Mouse (Mus musculus) lung, postnatal 4 days (tissue): ENCODE data around the gene Mdh1b.

Experiments used
- DNase-seq, 2 experiments: peaks; one replicate each; pipeline ENCODE4 v3.0.0; 2021

Gene Mdh1b

GRCm38 (mm10) chr1:63730240-63730771 is at the start of gene Mdh1b, which contains the start of gene Fastkd2:
Gene Mdh1b (minus strand): TSS chr1:63730318.
Gene Fastkd2 (plus strand): TSS chr1:63730614.
- peak; percentile 88 to 92 for DNase-seq

- DNase-seq, result no peak
Observed at GRCm38 (mm10) chr1:63776902-63777630, 46.9 kb upstream of the Mdh1b start.

GRCm38 (mm10) chr1:63776396-63776795 is 46.3 kb upstream of the Mdh1b start:
- DNase-seq, result no peak

GRCm38 (mm10) chr1:63770309-63770708 is 40.2 kb upstream of the Mdh1b start:
- DNase-seq, result no peak

GRCm38 (mm10) chr1:63769167-63769566 is 39.0 kb upstream of the Mdh1b start, which contains the start of gene 4933402D24Rik:
Gene 4933402D24Rik (minus strand): TSS chr1:63769267.
- DNase-seq, result no peak

- no peak for DNase-seq
Observed at GRCm38 (mm10) chr1:63768112-63768511, 38.0 kb upstream of the Mdh1b start.

GRCm38 (mm10) chr1:63764395-63764794 is 34.3 kb upstream of the Mdh1b start:
- DNase-seq, result no peak

- no peak for DNase-seq
Observed at GRCm38 (mm10) chr1:63763881-63764386, 33.8 kb upstream of the Mdh1b start.

GRCm38 (mm10) chr1:63763212-63763694 is 33.1 kb upstream of the Mdh1b start:
- DNase-seq, result peak; percentile 31 to 43

- DNase-seq, result no peak
Observed at GRCm38 (mm10) chr1:63756005-63756404, 25.9 kb upstream of the Mdh1b start.

- DNase-seq, result peak in 1 of 2 experiments; percentile 4
Observed at GRCm38 (mm10) chr1:63729796-63730195, 322 bp downstream of the Mdh1b start.

GRCm38 (mm10) chr1:63720161-63720560 is 10.0 kb downstream of the Mdh1b start:
- DNase-seq, result no peak

GRCm38 (mm10) chr1:63708876-63709275 is 21.2 kb downstream of the Mdh1b start:
- DNase-seq, result no peak

- DNase-seq, result no peak
Observed at GRCm38 (mm10) chr1:63705733-63706132, 24.4 kb downstream of the Mdh1b start.

- DNase-seq, result no peak
Observed at GRCm38 (mm10) chr1:63696861-63697260, 33.3 kb downstream of the Mdh1b start.

GRCm38 (mm10) chr1:63686827-63687226 is 43.3 kb downstream of the Mdh1b start, which contains the start of gene Dytn:
Gene Dytn (minus strand): TSS chr1:63686927.
- no peak for DNase-seq

- DNase-seq, result no peak
Observed at GRCm38 (mm10) chr1:63675975-63676374, 54.1 kb downstream of the Mdh1b start.

GRCm38 (mm10) chr1:63668852-63669160 is 61.3 kb downstream of the Mdh1b start:
- no peak for DNase-seq

- no peak for DNase-seq
Observed at GRCm38 (mm10) chr1:63667949-63668851, 61.9 kb downstream of the Mdh1b start.

GRCm38 (mm10) chr1:63667201-63667948 is 62.7 kb downstream of the Mdh1b start:
- DNase-seq, result no peak

GRCm38 (mm10) chr1:63666089-63666488 is 64.0 kb downstream of the Mdh1b start:
- DNase-seq, result no peak

GRCm38 (mm10) chr1:63659591-63659990 is 70.5 kb downstream of the Mdh1b start:
- peak in 1 of 2 experiments; percentile 24 for DNase-seq
